Mouse (Mus musculus): ENCODE data around the gene Ccdc9b. TPM values are rescaled to one million over a fixed set of nuclear protein-coding genes. Genes with fewer than 3 reads are reported as not detected.

Gene Ccdc9b
- polyA plus RNA-seq, 1 experiment = 3.3 TPM

DNA sequence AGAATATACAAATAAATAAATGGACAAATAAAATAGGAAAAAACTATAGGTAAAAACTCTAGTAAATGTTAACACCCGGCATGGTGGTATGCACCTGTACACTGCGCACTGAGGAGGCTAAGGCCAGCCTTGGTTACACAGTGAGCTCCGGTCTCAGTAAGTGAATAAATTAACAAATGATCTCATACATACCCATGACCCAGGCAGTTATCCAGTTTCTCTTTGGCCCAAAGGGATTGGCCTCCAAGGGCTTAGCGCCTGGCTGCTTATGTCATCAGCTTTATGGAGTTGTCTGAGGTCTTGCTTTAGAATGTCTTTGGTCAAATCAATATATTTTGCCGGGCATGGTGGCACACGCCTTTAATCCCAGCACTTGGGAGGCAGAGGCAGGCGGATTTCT is 21.2 kb upstream of the Ccdc9b start:
- no peak overlapping the region for H3K27ac ChIP-seq (ENCODE audit: insufficient read depth, low read depth, low read length)
- TF ChIP-seq POLR2A (IDR thresholded peaks at IDR 0.05; ENCODE audit: low read depth, low read length) (no peak), CTCF (IDR thresholded peaks at IDR 0.05; ENCODE audit: extremely low read depth, insufficient read length, insufficient replicate concordance, low read depth, low read length) (no peak)
- no peaks in the 10 kb centered on the region for H3K27me3 ChIP-seq (ENCODE audit: control insufficient read depth, insufficient read depth, low read length)
- H3K4me1 ChIP-seq (ENCODE audit: control insufficient read depth, insufficient read depth, insufficient read length, low read length) = peaks cover 6% of the 10 kb centered on the region; the same call in 1 of the 2 replicates
- H3K4me3 ChIP-seq (ENCODE audit: low read depth, low read length) = no peak overlapping the region
- H3K36me3 ChIP-seq (ENCODE audit: control insufficient read depth, insufficient read depth, low read length) = no peaks in the 10 kb centered on the region
- 89% methylated on average over 7 of the region's 7 CpGs for whole genome bisulfite sequencing

- Histone ChIP-seq H3K27ac (ENCODE audit: insufficient read depth, low read depth, low read length) (no peak overlapping the region), H3K27me3 (ENCODE audit: control insufficient read depth, insufficient read depth, low read length) (no peaks in the 10 kb centered on the region), H3K36me3 (ENCODE audit: control insufficient read depth, insufficient read depth, low read length) (no peaks in the 10 kb centered on the region), H3K4me3 (ENCODE audit: low read depth, low read length) (no peak overlapping the region), H3K4me1 (ENCODE audit: control insufficient read depth, insufficient read depth, insufficient read length, low read length) (peaks cover 9% of the 10 kb centered on the region; the same call in 1 of the 2 replicates)
- no peak for TF ChIP-seq POLR2A (IDR thresholded peaks at IDR 0.05; ENCODE audit: low read depth, low read length)
- WGBS = 43% methylated on average over 5 of the region's 5 CpGs
Measured at GRCm38 (mm10) chr2:118783093-118783492, 20.6 kb upstream of the Ccdc9b start.

GRCm38 (mm10) chr2:118782303-118782702 is 19.8 kb upstream of the Ccdc9b start:
- Histone ChIP-seq H3K36me3 (ENCODE audit: control insufficient read depth, insufficient read depth, low read length) (no peaks in the 10 kb centered on the region), H3K27ac (ENCODE audit: insufficient read depth, low read depth, low read length) (no peak overlapping the region), H3K27me3 (ENCODE audit: control insufficient read depth, insufficient read depth, low read length) (no peaks in the 10 kb centered on the region), H3K4me1 (ENCODE audit: control insufficient read depth, insufficient read depth, insufficient read length, low read length) (peaks cover 15% of the 10 kb centered on the region), H3K4me3 (ENCODE audit: low read depth, low read length) (no peak overlapping the region)
- 28% methylated on average over 4 of the region's 4 CpGs for WGBS
- TF ChIP-seq CTCF (IDR thresholded peaks at IDR 0.05; ENCODE audit: extremely low read depth, insufficient read length, insufficient replicate concordance, low read depth, low read length) (no peak), POLR2A (IDR thresholded peaks at IDR 0.05; ENCODE audit: low read depth, low read length) (no peak)

DNA sequence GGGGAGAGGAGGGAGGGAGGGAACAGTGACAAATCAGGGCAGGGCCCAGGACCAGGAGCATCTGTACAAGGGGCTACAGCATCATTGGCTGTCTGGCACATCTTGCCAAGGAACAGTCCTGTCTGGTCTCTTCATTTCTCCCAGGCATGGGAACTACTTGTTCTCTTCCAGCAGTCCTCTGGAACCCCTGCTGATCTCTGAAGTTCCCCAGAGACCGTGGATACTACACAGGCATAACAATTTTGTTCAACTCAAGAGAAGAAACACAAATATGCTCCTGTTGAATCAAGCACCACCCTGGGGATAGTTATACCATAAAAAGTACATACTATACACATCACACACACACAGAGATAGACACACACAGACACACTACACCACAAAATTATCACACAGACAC is 18.7 kb upstream of the Ccdc9b start:
- H3K4me1 ChIP-seq (ENCODE audit: control insufficient read depth, insufficient read depth, insufficient read length, low read length) = peaks cover 17% of the 10 kb centered on the region
- H3K27me3 ChIP-seq (ENCODE audit: control insufficient read depth, insufficient read depth, low read length) = no peaks in the 10 kb centered on the region
- H3K36me3 ChIP-seq (ENCODE audit: control insufficient read depth, insufficient read depth, low read length) = peaks cover 4% of the 10 kb centered on the region; the same call in 1 of the 2 replicates
- 79% methylated on average over 1 of the region's 1 CpGs for WGBS
- no peak overlapping the region for H3K4me3 ChIP-seq (ENCODE audit: low read depth, low read length)
- TF ChIP-seq POLR2A (IDR thresholded peaks at IDR 0.05; ENCODE audit: low read depth, low read length) = no peak
- no peak for TF ChIP-seq CTCF (IDR thresholded peaks at IDR 0.05; ENCODE audit: extremely low read depth, insufficient read length, insufficient replicate concordance, low read depth, low read length)
- no peak overlapping the region for H3K27ac ChIP-seq (ENCODE audit: insufficient read depth, low read depth, low read length)

- Histone ChIP-seq H3K4me1 (ENCODE audit: control insufficient read depth, insufficient read depth, insufficient read length, low read length) (peaks cover 24% of the 10 kb centered on the region), H3K27ac (ENCODE audit: insufficient read depth, low read depth, low read length) (peak within 1 kb of the TSS; percentile 65), H3K4me3 (ENCODE audit: low read depth, low read length) (peak within 1 kb of the TSS; percentile 42), H3K36me3 (ENCODE audit: control insufficient read depth, insufficient read depth, low read length) (peaks cover 11% of the 10 kb centered on the region; the same call in 1 of the 2 replicates), H3K27me3 (ENCODE audit: control insufficient read depth, insufficient read depth, low read length) (no peaks in the 10 kb centered on the region)
- 10% methylated on average over 39 of the region's 39 CpGs for WGBS
- TF ChIP-seq CTCF (IDR thresholded peaks at IDR 0.05; ENCODE audit: extremely low read depth, insufficient read length, insufficient replicate concordance, low read depth, low read length) (0 out of 2 replicates have a peak, but pooled peaks have one; percentile 4), POLR2A (IDR thresholded peaks at IDR 0.05; ENCODE audit: low read depth, low read length) (peak; percentile 47; the same call in 1 of the 2 replicates)
Measured at GRCm38 (mm10) chr2:118779504-118780480, 17.3 kb upstream of the Ccdc9b start, which contains the start of gene Disp2. Gene Disp2, plus strand, starts transcription at chr2:118779719.

GRCm38 (mm10) chr2:118779065-118779464 is 16.6 kb upstream of the Ccdc9b start:
- WGBS = 7% methylated on average over 10 of the region's 10 CpGs
- no peaks in the 10 kb centered on the region for H3K27me3 ChIP-seq (ENCODE audit: control insufficient read depth, insufficient read depth, low read length)
- TF ChIP-seq POLR2A (IDR thresholded peaks at IDR 0.05; ENCODE audit: low read depth, low read length) (no peak), CTCF (IDR thresholded peaks at IDR 0.05; ENCODE audit: extremely low read depth, insufficient read length, insufficient replicate concordance, low read depth, low read length) (no peak)
- peaks cover 24% of the 10 kb centered on the region for H3K4me1 ChIP-seq (ENCODE audit: control insufficient read depth, insufficient read depth, insufficient read length, low read length)
- H3K27ac ChIP-seq (ENCODE audit: insufficient read depth, low read depth, low read length) = no peak overlapping the region
- H3K4me3 ChIP-seq (ENCODE audit: low read depth, low read length) = peak overlapping the region; percentile 42
- H3K36me3 ChIP-seq (ENCODE audit: control insufficient read depth, insufficient read depth, low read length) = peaks cover 12% of the 10 kb centered on the region; the same call in 1 of the 2 replicates

DNA sequence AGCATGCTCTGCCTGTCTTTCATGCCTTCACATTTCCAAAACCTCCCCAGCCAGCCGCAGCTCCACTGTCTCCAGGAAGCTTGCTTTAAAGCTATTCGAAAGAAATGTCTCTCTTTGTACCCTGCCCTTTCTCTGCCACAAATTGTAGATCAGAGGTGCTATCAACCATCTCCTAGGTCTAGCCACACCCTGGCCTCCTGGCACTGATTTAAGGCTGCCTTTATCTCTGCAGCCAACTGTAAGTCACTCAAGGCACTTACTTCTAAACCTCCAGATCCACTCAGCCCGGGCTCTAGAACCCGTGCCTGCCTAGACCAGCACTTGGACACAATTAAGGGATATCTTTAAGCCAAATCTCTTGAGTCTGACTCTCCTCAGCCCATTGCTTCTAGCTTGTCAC is 16.0 kb upstream of the Ccdc9b start:
- peaks cover 24% of the 10 kb centered on the region for H3K4me1 ChIP-seq (ENCODE audit: control insufficient read depth, insufficient read depth, insufficient read length, low read length)
- 38% methylated on average over 4 of the region's 4 CpGs for WGBS
- no peaks in the 10 kb centered on the region for H3K27me3 ChIP-seq (ENCODE audit: control insufficient read depth, insufficient read depth, low read length)
- H3K4me3 ChIP-seq (ENCODE audit: low read depth, low read length) = no peak overlapping the region
- no peak for TF ChIP-seq POLR2A (IDR thresholded peaks at IDR 0.05; ENCODE audit: low read depth, low read length)
- no peak for TF ChIP-seq CTCF (IDR thresholded peaks at IDR 0.05; ENCODE audit: extremely low read depth, insufficient read length, insufficient replicate concordance, low read depth, low read length)
- H3K36me3 ChIP-seq (ENCODE audit: control insufficient read depth, insufficient read depth, low read length) = peaks cover 12% of the 10 kb centered on the region; the same call in 1 of the 2 replicates
- H3K27ac ChIP-seq (ENCODE audit: insufficient read depth, low read depth, low read length) = peak overlapping the region; percentile 65

All from small intestine, adult 2 months (tissue).